20 mouse cellular contexts compared by ENCODE assay signal in genomic region chr4:107389345-107389744, GRCm38 (mm10). TPM values are rescaled to one million over a fixed set of nuclear protein-coding genes. Genes with fewer than 3 reads are reported as not detected.
DNase-seq lines count a peak whose midpoint lies in the region; ATAC-seq lines count a peak whose summit lies in the region.
"Had no signal": no experiment of that assay in that cellular context is flagged by ENCODE, and none has a peak within 500 bp of the region (broad histone marks: within the 10 kb centered on the region; RNA-seq: fewer than 3 reads in every experiment).

No protein-coding gene starts in this region.

- peak; percentile 82 for ATAC-seq in frontal cortex, adult (ENCODE audit: low TSS enrichment)
- ATAC-seq: activated CD4-positive, CD25-positive, alpha-beta regulatory T cell, adult 4 months; CD4-positive, CD25-positive, alpha-beta regulatory T cell, adult 4 months; Patski had no signal

- DNase-seq in frontal cortex, postnatal 10 days (ENCODE audit: low spot score in 2 of 2): no peak
- peak; percentile 54 for DNase-seq in brain, adult 2 months (ENCODE audit: low read depth, low spot score)
- DNase-seq in telencephalon, adult 2 months (ENCODE audit: low read depth, low spot score): peak; percentile 29
- DNase-seq in layer of hippocampus, adult 8-10 months (ENCODE audit: low spot score in 2 of 2): no peak
- no peak for DNase-seq in kidney, postnatal 10 days
- DNase-seq: adrenal gland, adult 2 months; adrenal gland, adult 8-10 months; adrenal gland, postnatal 10 days; adrenal gland, postnatal 14 days; adrenal gland, postnatal 25 days; adrenal gland, postnatal 36 days; B cell, adult 2 months; cerebellum, adult 11 months; cerebellum, adult 11-12 months; cerebellum, adult 18-20 months; cerebellum, adult 2 months had no signal

RNA-seq across cellular contexts. Expression of gene Ndc1, which starts 21.8 kb away (rescaled TPM):
- 10 to 100 TPM; 10.4 to 15.3 (median 12.2) TPM for total RNA-seq in layer of hippocampus, adult 8-10 months (2022)

RNA-seq across cellular contexts. Expression of gene Glis1, which starts 45.0 kb away (rescaled TPM):
- total RNA-seq in layer of hippocampus, adult 8-10 months (2022): 1 to 10 TPM in 3 of 4 experiments, under 1 TPM in 1; 0.99 to 3.1 (median 1.6) TPM

Comparison
In these comparisons a context has a peak if more than half of its experiments do, and no peak if none do; other contexts are left out.
1. DNase-seq: peak in brain, adult 2 months (single experiment) and telencephalon, adult 2 months (single experiment); none in frontal cortex, postnatal 10 days (0 of 2), layer of hippocampus, adult 8-10 months (0 of 2) and kidney, postnatal 10 days (single experiment).